10 mouse cellular contexts compared by ENCODE assay signal in the genomic region with DNA sequence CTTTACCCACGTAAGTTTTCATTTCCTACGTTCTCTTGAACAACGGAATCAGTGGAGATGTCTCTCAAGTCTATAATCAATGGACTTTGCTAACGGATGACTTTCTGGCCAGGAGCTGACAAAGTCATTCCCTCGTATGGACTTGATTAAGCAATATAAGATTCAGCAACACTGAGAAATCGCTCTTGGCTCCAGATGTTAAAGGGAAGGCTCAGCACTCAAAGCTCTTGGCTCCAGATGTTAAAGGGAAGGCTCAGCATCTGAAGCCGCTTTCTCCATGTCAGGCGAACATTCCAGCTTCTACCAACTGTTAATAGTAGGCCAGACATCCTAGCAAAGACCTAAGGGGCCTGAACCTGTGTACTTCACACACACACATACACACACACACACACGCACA.
"Had no signal": no experiment of that assay in that cellular context is flagged by ENCODE, and none has a peak within 500 bp of the region (broad histone marks: within the 10 kb centered on the region; RNA-seq: fewer than 3 reads in every experiment).

No protein-coding gene starts in this region.

- ATAC-seq: midbrain, embryonic 13.5 days had no signal

- H3K9ac ChIP-seq: kidney, embryonic 15.5 days; liver, embryonic 15.5 days; lung, embryonic 14.5 days; midbrain, embryonic 13.5 days had no signal

- DNase-seq: kidney, adult 18-20 months; kidney, postnatal 14 days; left cerebral cortex, postnatal 4 days; lung, embryonic 14.5 days; right cerebral cortex, adult 18-20 months; thymus, postnatal 4 days had no signal

- H3K4me2 ChIP-seq: kidney, embryonic 15.5 days; liver, embryonic 15.5 days; lung, embryonic 14.5 days; midbrain, embryonic 13.5 days had no signal

- H3K27ac ChIP-seq: kidney, embryonic 15.5 days; liver, embryonic 15.5 days; midbrain, embryonic 13.5 days; stomach, postnatal 0 days had no signal

- H3K4me3 ChIP-seq: kidney, embryonic 15.5 days; liver, embryonic 15.5 days; midbrain, embryonic 13.5 days had no signal

- H3K36me3 ChIP-seq: kidney, embryonic 15.5 days; liver, embryonic 15.5 days had no signal

- H3K4me1 ChIP-seq: liver, embryonic 15.5 days; midbrain, embryonic 13.5 days had no signal

- H3K9me3 ChIP-seq: kidney, embryonic 15.5 days; liver, embryonic 15.5 days; midbrain, embryonic 13.5 days had no signal

- H3K27me3 ChIP-seq: kidney, embryonic 15.5 days; liver, embryonic 15.5 days; midbrain, embryonic 13.5 days had no signal
